Mouse (Mus musculus) erythroblast, embryonic 14.5 days (primary cell): ENCODE results near the gene Nup214.

Experiments
- GATA1 ChIP-seq: IDR thresholded peaks from 2 replicates; pipeline ENCODE4 v1.6.1; 2012; ENCODE audit warnings: low read length, inconsistent platforms, mixed read lengths
- TAL1 ChIP-seq: IDR thresholded peaks from 3 replicates; pipeline ENCODE4 v1.6.1; 2012; ENCODE audit warnings: low read length, inconsistent platforms, mixed read lengths

DNA sequence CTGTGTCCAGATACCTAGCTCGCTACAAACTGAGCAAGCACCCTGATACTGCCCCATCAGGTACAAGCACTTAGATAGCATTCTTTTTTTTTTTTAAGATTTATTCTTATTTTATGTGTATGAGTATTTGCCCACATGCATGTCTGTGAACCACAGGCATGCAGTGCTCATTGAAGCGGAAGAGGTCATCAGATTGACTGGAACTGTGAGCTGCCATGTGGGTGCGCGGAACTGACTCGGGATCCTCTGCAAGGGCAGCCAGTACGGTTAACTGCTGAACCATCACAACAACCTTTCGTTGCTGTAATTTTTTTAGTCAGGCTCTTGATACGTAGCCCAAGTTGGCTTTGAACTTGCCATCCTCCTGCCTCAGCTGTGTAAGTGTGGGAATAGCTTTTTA is 13.2 kb upstream of the Nup214 start:
- TF ChIP-seq TAL1 (no peak), GATA1 (no peak)
